Mouse (Mus musculus): ENCODE measurements around the gene Mettl22.

Mettl22 gene

DNA sequence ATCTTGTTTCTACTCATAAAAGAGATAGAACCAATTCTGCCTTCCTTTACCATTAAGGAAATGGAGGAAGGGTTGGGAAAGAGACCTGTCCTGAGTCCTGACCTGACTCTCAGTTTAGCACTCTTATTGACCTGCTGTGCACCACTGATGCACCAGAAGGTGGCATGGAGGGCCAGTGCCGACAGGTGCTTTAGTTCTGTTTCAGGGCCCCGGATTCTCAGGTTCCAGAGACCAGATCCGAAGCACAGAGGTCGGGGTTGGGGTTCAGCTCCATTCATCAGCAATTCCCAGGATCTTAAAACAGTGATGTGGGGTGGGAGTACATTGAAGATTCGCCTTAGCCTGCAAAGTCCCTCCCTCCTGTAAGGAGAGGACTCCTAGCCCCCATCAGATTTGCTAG, 42.2 kb downstream of the Mettl22 start:
- DNase-seq (ENCODE audit: low spot score in 2 of 2): no peak

DNA sequence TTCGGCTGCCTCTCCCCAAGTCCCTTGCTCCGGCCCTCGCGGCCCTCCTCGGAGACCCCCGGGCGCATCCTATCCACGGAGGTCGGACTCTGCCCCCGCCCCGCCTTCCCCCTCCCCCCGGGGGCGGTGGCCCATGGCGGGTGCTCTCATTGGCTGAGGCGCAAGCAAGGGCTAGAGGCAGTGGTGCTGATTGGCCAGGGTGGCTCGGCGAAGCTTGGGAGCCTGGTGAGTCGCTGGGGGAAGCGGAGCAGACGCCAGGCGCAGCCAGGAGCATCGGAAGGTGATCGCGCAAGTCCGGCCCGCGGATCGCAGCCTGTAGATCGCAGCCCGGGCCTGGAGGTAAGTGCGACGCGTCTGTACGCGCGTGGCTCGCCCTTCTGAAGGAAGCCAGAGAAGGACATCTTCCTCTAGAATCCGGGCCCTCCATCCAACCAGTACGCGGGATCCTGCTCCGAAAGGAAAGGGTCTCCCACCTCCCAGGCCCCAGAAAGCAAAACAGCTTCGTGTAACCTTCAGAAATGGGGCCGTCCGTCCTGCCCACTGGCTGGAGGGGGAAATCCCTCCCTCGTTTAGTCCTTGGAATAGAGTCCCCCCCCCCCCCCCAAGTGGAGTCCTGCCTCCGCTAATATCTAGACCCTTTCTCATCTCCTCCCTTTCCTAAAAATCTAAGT, 42.8 kb downstream of the Mettl22 start, which contains the start of gene Abat:
Abat (plus strand) TSS at position 194 of the 671 bp plus-strand sequence.
- peak; percentile 85 to 91 for DNase-seq (ENCODE audit: low spot score in 2 of 2)

DNA sequence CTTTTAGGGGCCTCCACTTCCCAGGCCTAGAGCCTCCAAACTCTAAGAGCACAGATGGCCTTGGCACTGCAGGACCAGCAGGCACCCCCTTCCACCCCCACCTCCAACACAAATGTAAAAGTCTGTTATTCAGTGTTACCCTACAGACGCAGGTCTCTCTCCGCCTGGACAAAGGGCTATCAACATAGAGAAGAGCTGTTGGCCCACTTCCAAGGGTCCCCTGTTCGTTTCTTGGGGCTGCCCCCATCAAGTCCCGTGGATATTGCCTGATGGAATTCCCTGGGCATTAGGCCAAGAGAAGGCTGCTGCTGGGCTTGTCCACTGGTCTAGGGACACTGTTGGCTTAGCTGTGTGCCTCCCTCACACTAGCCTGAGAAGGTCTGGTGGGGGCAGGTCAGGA, 43.6 kb downstream of the Mettl22 start:
- no peak for DNase-seq (ENCODE audit: low spot score in 2 of 2)

DNA sequence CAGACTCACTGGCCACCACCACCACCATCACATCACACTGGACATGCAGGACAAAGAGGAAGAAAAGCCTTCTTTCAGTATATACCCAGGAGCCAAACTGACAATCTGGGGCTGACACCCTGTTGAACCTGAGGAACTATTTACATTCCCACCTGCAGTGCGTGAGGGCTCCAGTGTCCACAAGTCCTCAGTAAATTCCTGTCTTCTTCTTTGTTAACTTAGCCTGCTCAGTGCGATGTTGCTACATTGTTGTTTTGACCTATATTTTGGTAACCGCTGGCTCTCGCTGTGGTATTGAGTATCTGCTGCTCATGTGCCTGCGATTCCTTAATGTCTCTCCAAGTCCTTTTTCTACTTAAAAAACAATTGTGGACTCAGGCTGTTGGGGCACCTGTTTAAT, 49.9 kb downstream of the Mettl22 start:
- no peak for DNase-seq (ENCODE audit: low spot score in 2 of 2)

DNA sequence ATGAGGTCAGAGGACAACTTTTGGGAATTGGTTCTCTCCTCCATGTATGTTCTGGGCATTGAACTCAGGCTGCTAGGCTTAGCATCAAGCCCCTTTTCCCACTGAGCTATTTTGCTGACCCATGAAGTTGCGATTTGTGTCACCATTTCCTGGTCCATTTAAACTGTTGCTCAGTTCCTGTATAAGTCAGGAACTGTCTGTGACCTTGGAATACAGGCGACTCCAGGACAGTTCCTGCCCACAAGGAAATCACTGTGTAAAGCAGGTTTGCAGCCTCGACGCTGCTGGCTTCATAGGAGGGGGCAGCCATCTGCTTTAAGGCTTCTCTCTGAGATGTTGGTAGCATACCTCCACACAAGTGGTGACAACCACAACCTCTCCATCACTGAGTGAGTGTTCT, 50.7 kb downstream of the Mettl22 start:
- no peak for DNase-seq (ENCODE audit: low spot score in 2 of 2)

DNA sequence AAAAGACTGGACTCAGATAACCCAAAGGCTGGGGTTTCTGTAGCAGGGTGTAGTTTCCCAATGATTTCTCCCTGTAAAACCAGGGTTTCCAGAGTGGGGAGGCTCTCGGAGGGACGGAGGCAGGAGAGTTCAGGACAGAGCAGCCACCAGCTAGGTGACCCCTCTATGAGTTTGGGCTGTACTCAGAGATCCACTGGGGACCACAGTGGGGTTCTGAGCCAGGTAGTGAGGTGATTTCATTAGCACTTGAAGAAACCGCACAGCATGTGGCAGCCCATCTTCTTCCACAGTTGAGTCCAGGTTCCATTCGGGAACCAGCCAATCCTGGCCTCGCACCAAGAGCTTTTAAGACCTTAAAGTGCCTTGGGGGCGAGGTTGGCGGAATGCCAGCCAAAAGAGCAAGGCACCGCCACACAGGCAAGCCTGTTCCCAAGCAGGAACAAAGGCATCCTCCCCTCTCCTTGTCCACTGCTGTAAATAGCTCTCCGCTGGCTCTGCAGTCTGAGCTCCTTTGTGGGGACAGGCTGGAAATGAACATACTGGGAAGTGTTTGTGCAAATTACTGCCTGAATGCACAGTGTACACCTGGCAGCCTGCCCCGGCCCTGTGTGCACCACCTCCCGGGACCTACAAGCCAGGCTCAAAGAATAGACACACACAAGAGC, 53.0 kb downstream of the Mettl22 start:
- peak; percentile 25 to 41 for DNase-seq (ENCODE audit: low spot score in 2 of 2)

DNA sequence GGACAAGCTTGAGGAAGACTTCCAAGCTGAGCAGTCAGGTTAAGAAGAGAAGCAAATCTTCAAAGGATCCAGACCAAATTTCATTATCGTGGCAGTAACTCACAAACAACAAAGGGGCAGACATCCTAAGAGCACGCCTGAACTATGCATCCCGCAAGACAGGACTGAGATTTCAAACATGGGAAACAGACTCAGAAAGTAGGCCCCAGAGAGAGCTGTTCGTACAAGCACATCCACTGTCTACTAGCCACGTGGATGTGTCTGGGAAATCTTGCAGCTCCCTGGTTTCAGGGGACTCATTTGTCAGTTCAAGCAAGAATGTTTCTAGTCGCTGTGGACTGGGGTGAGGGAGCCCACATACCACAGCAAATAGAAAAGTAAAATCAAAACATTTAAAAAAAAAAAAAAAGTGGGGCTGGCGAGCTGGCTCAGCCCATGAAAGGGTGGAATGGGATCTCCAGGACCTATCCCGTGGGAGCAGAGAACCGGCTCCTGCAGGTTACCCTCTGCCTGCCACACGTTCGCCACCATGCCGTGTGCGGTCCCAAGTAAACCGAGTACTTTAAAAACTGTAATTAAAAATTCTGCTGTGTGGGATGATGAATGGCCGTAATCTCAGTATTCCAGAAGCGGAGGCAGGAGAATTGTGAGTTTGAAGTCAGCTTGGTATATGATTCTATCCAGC, 53.7 kb downstream of the Mettl22 start:
- no peak for DNase-seq (ENCODE audit: low spot score in 2 of 2)

DNA sequence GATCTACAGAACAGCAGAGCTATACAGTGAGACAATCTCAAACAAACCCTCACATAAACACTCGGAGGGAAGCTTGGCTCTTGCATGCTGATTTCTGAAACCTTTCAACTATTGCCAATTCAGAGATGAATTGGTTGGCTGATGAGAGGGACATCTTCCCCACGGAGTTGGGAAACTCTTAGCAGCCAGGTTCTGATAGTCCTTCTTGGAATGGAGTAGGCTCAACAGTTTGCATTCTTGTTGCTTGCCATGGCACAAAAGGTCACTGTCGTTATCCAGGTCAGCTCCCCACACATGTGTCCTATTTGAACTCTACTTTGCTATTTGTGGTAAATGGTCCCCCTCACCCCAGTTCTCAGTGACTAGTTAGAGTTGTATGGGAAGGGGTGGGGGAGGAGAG, 54.7 kb downstream of the Mettl22 start:
- no peak for DNase-seq (ENCODE audit: low spot score in 2 of 2)

DNA sequence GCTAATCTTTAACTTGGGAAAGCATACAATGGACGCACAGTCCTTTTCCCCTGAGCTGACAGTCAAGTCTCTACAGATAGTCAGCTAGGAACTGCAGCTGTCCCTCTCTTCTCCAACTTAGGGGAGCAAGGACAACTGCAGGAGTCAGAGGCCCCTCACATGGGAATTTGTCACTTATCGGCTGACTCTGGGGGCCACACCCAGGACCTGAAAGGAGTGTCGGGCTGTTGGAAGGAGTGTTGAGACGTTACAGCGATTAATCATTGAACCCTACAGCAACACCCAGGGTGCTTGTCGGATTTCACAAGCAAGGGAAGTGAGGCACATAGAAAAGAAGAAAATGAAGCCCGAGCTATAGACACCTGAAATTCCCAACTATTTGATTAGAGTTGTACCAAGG, 55.3 kb downstream of the Mettl22 start:
- DNase-seq (ENCODE audit: low spot score in 2 of 2): no peak

DNA sequence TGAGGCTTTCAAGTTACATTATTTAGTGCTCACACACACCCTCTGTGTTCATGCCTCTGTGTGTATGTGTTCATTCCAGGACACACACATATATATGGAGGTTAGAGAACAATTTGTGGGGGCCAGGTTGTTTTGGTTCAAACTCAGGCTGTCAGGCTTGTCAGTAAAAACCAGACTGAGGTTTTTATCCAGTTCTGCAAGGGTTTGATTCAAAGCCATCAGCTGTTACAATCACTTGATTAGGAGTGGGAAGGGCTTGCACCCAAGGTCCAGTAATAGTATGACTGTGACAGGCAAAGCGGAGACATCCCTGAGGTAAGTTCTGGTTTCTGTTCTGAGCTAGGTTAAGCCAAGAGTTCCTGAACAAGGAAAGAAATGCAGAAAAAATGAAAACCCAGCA, 58.8 kb downstream of the Mettl22 start:
- no peak for DNase-seq (ENCODE audit: low spot score in 2 of 2)

DNA sequence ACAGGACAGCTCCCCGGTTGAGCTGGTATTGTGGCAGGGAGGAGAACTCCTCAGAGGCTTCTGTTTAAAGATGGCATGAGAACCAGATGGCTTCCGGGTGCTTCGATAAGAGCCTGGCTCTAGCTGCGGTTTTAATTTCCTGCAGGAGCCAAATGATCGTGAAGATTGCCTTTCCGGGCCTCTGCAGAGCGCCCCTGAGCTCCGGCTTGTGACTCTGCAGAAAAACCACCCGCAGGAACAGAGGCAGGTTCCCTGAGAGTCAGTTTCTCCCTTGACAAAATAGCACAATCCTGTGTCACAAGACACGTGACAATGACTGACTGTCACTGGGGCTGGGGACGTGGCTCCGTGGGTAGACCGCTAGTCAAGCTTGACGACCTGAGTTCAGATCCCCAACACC, 59.4 kb downstream of the Mettl22 start:
- DNase-seq (ENCODE audit: low spot score in 2 of 2): no peak

DNA sequence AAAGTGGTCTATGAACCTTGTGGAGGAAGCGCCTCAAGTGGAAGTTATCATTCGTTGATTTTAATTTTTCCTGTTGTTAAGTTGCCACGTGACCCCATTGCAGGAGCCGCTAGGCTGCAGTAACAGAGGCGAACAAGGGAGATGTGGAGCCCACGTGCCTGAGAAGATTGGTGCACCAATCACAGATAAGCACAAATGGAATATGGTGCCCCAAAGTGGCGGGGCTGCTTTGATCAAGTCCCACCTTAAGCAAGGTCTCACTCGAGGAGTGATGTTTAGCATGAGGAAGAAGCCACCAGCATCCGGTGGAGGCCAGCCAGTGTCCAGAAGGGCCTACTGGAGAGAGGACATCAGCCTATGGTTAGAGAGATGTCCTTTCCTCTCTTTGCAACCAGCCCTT, 61.9 kb downstream of the Mettl22 start:
- no peak for DNase-seq (ENCODE audit: low spot score in 2 of 2)

DNA sequence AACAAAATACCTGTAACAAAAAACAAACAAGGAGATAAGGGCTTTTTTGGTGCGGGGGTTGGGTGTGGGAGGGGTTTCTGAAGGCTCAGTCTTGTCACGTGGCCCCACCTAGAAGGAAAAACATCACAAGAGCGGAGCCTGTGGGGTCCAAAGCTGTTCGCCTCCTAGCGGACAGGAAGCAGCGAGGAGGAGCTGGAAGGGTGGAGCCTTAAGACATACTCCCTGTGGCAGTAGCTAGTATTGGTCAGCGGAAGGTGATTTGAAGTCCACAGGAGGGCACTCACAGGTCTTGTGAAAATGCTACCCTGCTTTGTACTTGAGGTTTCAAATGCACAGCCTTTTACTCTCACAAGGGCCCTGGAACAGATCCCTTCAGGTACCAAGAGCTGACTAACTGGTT, 62.3 kb downstream of the Mettl22 start:
- no peak for DNase-seq (ENCODE audit: low spot score in 2 of 2)

DNA sequence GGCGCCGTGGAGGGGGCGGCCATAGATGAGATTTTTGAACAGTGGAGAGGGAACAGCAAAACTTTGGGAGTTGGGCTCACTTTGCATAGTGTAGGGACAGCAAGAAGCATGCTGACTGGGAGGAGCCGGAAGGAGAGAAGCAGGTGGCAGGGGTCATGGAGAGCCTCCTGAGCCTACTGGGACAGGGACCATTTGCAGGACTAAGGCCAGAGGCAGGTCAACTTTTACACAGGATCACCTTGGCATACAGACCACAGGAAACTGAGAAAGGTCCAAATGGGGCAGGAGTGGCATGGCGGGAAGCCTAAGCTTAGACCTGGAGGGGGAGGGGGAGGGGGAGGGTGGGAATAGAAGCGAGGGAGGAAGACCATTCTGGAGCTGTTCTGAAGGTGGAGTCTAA, 62.9 kb downstream of the Mettl22 start:
- no peak for DNase-seq (ENCODE audit: low spot score in 2 of 2)

DNA sequence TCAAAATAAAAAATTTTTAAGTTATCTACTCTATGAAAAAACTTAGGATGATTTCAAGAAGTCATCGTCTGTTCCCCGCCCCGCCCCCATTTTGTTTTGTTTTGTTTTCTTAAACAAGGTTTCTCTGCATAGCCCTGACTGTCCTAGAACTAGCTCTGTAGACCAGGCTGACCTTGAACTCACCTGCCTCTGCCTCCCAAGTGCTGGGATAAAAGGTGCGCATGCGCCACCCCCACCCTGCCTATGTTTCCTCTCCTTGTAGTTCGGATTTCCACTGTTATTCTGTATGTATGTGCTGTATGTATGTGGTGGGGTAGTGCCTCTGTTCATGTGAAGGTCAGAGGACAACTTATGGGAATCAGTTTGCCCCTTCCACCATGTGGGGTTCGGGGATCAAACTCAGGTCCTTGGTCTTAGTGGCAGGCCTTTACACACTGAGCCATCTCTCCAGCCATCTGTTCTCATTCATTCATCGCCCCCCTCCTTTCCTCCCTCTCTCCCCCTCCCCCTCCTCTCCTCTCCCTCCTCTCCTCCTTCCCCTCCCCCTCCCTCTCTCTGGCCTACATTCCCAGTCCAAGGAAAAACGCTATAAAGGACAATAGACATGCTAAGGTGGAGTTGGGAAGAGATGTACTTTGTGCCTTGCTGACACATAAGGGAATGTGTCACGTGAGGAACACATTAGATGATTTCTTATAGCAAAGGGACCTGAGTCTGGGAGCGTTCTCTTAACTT, 64.0 kb downstream of the Mettl22 start:
- DNase-seq (ENCODE audit: low spot score in 2 of 2): no peak

DNA sequence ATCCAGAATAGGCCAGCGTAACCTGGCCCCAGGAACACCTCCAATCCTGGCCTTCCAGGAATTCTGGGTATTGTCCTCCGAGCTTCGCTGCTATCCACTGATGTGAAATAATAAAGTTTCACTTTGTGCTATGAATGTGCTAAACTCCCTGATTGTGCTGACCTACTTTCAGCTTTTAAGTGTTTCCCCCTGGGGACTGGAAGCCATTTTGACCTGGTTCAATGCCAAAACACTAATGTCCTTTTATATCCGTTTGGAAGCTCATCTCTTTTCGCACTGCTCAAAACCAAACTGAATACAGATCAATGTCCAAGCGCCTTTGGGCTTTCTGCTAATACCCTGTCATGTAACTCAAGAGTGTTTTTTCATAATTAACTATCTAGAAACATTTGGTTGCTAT, 64.8 kb downstream of the Mettl22 start:
- DNase-seq (ENCODE audit: low spot score in 2 of 2): no peak

DNA sequence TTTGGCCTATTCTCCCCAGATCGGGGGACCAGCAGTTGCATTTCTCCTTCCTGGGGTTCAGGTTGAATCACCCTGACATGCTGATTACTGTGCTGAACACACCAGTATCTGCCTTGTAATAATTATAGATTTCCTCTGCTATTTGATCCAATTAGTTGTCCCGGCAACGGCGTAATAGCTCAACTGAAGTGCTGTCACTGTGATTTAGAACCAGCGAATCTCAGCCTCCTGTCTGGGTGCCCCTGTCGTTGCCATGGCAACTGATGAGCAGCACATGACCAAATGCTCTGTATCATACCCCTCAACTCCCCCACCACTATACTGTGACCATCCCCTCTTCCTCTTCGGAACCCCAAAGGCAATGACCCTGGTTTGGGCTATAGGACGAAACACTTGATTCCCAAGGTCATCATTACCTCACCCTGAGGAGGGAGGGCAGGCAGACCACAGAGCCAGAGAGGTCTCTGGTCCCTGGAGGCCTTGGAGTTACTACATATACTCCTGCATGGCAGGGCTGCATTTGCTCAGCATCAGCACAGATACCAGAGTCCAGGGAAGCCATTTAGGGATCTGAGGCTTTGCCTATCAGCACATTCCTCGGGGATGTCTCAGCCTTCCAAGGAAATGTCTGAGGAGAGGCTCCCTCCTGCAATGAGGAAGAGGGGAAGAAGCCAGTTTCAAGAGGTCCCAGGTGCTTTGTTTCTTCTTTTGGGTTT, 68.7 kb downstream of the Mettl22 start:
- DNase-seq (ENCODE audit: low spot score in 2 of 2): no peak

All from frontal cortex, postnatal 25 days (tissue).